Mouse (Mus musculus) heart, embryonic 14.5 days (tissue): ENCODE data around the gene Birc5. TPM values are rescaled to one million over a fixed set of nuclear protein-coding genes. Genes with fewer than 3 reads are reported as not detected.
A peak's percentile ranks its signal among the peaks of the same experiment; 100 is the strongest.
"Not testable (repeated sequence)": the region's sequence is repeated elsewhere in the genome, so short reads cannot be mapped to it uniquely, and the experiment has no call there.

ENCODE experiments used
- ATAC-seq: fragments of 200-750 bp; cut with Nextera tagmentation; 2 replicates; pipeline ENCODE4 v1.8.0; 2017; ENCODE audit warnings: low read depth, moderate TSS enrichment; ENCODE audit not compliant: insufficient number of reproducible peaks, insufficient read depth, low FRiP score
- H3K27ac ChIP-seq, 2 experiments: fragments of 200-500 bp in 1 of 2; fragments of 300-500 bp in 1 of 2; sonication (generic) in 1 of 2; replicated peaks in 1 of 2; 2 replicates each; pipeline ENCODE4 v1.5.1; 2012 to 2014; ENCODE audit warnings: low read depth in 2 of 2, low read length in 2 of 2, control low read depth in 1 of 2, mild to moderate bottlenecking in 1 of 2, mixed read lengths in 1 of 2; ENCODE audit not compliant: control insufficient read depth in 1 of 2, insufficient read depth in 1 of 2
- H3K27me3 ChIP-seq: fragments of 300-500 bp; sonication (generic); 2 replicates; pipeline ENCODE4 v1.6.1; 2014; ENCODE audit warnings: mild to moderate bottlenecking, low read length, control low read depth; ENCODE audit not compliant: control insufficient read depth, insufficient read depth
- H3K36me3 ChIP-seq: fragments of 300-500 bp; sonication (generic); 2 replicates; pipeline ENCODE4 v1.6.1; 2014; ENCODE audit warnings: mild to moderate bottlenecking, control low read depth, low read length, mixed read lengths; ENCODE audit not compliant: control insufficient read depth, insufficient read depth
- H3K4me1 ChIP-seq, 2 experiments: fragments of 200-500 bp in 1 of 2; fragments of 300-500 bp in 1 of 2; sonication (generic) in 1 of 2; 2 replicates each; pipeline ENCODE4 v1.6.1; 2012 to 2014; ENCODE audit warnings: low read length in 2 of 2, control low read depth in 1 of 2, mixed read lengths in 1 of 2; ENCODE audit not compliant: control insufficient read depth in 2 of 2, insufficient read depth in 2 of 2
- H3K4me2 ChIP-seq: fragments of 300-500 bp; sonication (generic); 2 replicates; pipeline ENCODE4 v1.6.1; 2014; ENCODE audit warnings: mild to moderate bottlenecking, low read length
- H3K4me3 ChIP-seq, 2 experiments: fragments of 200-500 bp in 1 of 2; fragments of 300-500 bp in 1 of 2; sonication (generic) in 1 of 2; 2 replicates each; pipeline ENCODE4 v1.5.1; 2012 to 2014; ENCODE audit warnings: low read length in 2 of 2, mild to moderate bottlenecking in 2 of 2, control low read depth in 1 of 2, low read depth in 1 of 2, moderate library complexity in 1 of 2; ENCODE audit not compliant: control insufficient read depth in 1 of 2, insufficient read depth in 1 of 2
- H3K9ac ChIP-seq: fragments of 300-500 bp; sonication (generic); 2 replicates; pipeline ENCODE4 v1.6.1; 2014; ENCODE audit warnings: mild to moderate bottlenecking, low read length
- H3K9me3 ChIP-seq: fragments of 300-500 bp; sonication (generic); 2 replicates; pipeline ENCODE4 v1.6.1; 2016; ENCODE audit warnings: low read length, control low read depth; ENCODE audit not compliant: control insufficient read depth
- WGBS: fragments of 180-500 bp; shearing (Covaris S2); extraction: QIAGEN DNeasy Blood & Tissue Kit; methylation state at CpG from one replicate; pipeline ENCODE4 v1.1.7; 2014; 5-methylcytosine and 5-hydroxymethylcytosine counted together
- polyA plus RNA-seq: library from polyadenylated mRNA; unstranded; fragments of >200 nt; fragmentation: Nextera tagmentation; extraction: Ambion mirVana; gene quantifications from 2 replicates; pipeline ENCODE4 v1.2.1, GENCODE M21; 2014

The Birc5 gene
- polyA plus RNA-seq, 1 experiment from 2014 or later, result 240 TPM

GRCm38 (mm10) chr11:117813867-117814266 is 35.2 kb upstream of the Birc5 start:
- H3K9ac ChIP-seq, result no peak overlapping the region
- H3K27me3 ChIP-seq, result no peaks in the 10 kb centered on the region
- H3K9me3 ChIP-seq, result no peaks in the 10 kb centered on the region
- H3K36me3 ChIP-seq, result peaks cover 68% of the 10 kb centered on the region
- H3K4me2 ChIP-seq, result no peak overlapping the region
- WGBS, result 67% methylated on average over 5 of the region's 5 CpGs
- H3K4me1 ChIP-seq, result peaks cover 14 to 29% of the 10 kb centered on the region in 2 experiments
- H3K27ac ChIP-seq, result no peak overlapping the region
- no peak for ATAC-seq
- no peak overlapping the region for H3K4me3 ChIP-seq

GRCm38 (mm10) chr11:117814704-117815366 is 34.2 kb upstream of the Birc5 start:
- no peak overlapping the region for H3K4me3 ChIP-seq
- no peak overlapping the region for H3K4me2 ChIP-seq
- WGBS, result 79% methylated on average over 6 of the region's 6 CpGs
- H3K27ac ChIP-seq, result 0 out of 4 replicates have a peak overlapping the region, but pooled peaks of 1 of the 2 experiments have one; percentile 22
- peaks cover 77% of the 10 kb centered on the region for H3K36me3 ChIP-seq
- H3K9me3 ChIP-seq, result no peaks in the 10 kb centered on the region
- ATAC-seq, result no peak
- peak overlapping the region; percentile 17; the same call in 1 of the 2 replicates for H3K9ac ChIP-seq
- H3K27me3 ChIP-seq, result no peaks in the 10 kb centered on the region
- H3K4me1 ChIP-seq, result peaks cover 17 to 32% of the 10 kb centered on the region in 2 experiments

DNA sequence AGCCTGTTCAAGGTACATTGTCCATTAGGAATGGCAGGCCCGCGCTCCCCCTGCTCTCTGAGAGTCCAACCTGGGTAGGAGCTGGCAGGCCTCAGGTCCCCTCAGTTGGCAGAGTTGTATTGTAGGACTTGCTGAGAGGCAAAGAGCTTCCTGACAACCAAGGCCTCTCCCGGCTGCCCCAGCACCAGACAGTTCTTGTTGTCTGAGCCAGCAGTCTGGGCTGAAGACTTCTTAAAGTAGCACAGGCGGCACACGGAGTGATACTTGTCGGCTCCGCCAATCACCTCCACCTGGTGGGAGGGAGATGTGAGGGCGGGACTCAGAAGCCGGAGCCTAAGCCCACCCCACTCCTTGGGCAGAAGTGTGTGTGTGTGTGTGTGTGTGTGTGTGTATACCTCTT is 33.2 kb upstream of the Birc5 start:
- not testable (repeated sequence) for H3K27ac ChIP-seq, H3K9me3 ChIP-seq, H3K27me3 ChIP-seq, H3K4me2 ChIP-seq, ATAC-seq, H3K4me3 ChIP-seq, H3K9ac ChIP-seq
- peaks cover 87% of the 10 kb centered on the region for H3K36me3 ChIP-seq
- peaks cover 17 to 35% of the 10 kb centered on the region in 2 experiments for H3K4me1 ChIP-seq
- WGBS, result 76% methylated on average over 9 of the region's 9 CpGs

DNA sequence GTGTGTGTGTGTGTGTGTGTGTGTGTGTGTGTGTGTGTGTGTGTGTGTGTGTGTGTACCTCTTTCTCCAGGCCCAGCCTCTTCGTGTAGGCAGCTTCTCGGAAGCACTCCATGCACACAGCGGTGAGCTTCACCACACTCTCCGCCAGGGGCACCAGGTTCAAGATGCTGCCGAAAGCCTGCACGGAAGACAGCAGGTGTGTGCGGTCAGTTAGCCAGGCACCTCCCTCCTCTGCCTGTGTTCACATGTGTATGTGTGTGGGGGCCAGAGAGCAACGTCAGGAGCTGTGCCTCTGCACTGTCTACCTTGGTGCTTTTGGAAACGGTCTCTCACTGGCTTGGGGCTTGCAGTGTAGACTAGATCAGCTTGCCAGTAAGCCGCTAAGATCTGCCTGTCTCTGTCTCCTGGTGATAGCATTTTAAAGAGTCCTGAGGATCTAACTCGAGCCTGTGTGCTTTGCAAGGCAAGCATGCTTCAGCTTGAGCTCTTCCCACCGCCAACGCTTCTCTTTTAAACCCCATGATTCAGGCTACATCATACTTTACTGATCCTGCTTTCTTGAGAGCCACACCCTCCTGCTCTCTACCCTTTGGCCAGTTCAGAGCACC is 32.6 kb upstream of the Birc5 start:
- whole genome bisulfite sequencing, result 86% methylated on average over 13 of the region's 13 CpGs
- H3K9ac ChIP-seq, result no peak overlapping the region
- no peak overlapping the region for H3K4me2 ChIP-seq
- no peaks in the 10 kb centered on the region for H3K9me3 ChIP-seq
- no peak overlapping the region for H3K27ac ChIP-seq
- ATAC-seq, result no peak
- H3K4me1 ChIP-seq, result peaks cover 17 to 29% of the 10 kb centered on the region in 2 experiments
- H3K36me3 ChIP-seq, result peaks cover 94% of the 10 kb centered on the region
- H3K4me3 ChIP-seq, result no peak overlapping the region
- no peaks in the 10 kb centered on the region for H3K27me3 ChIP-seq

DNA sequence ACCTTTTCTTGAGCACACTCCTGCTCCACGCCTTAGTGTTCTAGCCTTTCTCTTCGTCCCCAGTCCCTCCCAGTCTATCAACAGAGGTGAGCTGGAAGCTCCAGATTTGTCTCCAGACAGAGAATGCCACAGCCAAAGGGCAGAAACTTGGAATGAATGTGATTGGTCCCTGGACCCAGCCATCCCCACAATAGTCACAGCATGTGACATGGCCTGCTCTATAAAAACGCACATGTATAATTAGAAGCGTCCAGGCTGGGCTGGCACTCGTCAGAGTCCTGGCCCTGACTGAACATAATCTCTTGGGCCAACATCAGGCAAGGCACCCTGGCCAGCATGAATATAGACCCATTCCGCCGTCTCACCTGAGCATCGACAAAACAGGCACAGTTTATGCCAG is 30.0 kb upstream of the Birc5 start:
- Histone ChIP-seq H3K9ac (peak overlapping the region; percentile 53; the same call in 1 of the 2 replicates), H3K4me1 (peaks cover 29 to 49% of the 10 kb centered on the region in 2 experiments), H3K27me3 (no peaks in the 10 kb centered on the region), H3K4me3 (no peak overlapping the region), H3K9me3 (no peaks in the 10 kb centered on the region), H3K4me2 (peak overlapping the region; percentile 19; the same call in 1 of the 2 replicates), H3K36me3 (peaks cover 97% of the 10 kb centered on the region), H3K27ac (peak overlapping the region; percentile 77 to 89)
- ATAC-seq, result peak; percentile 69
- 50% methylated on average over 8 of the region's 8 CpGs for WGBS

- peaks cover 30 to 49% of the 10 kb centered on the region in 2 experiments for H3K4me1 ChIP-seq
- ATAC-seq, result no peak
- H3K4me3 ChIP-seq, result no peak overlapping the region
- H3K9ac ChIP-seq, result peak overlapping the region; percentile 53
- no peak overlapping the region for H3K4me2 ChIP-seq
- 93% methylated on average over 7 of the region's 7 CpGs for WGBS
- no peaks in the 10 kb centered on the region for H3K9me3 ChIP-seq
- H3K27ac ChIP-seq, result peak overlapping the region in 1 of 2 experiments; percentile 77; a peak in 2 of 4 replicates
- no peaks in the 10 kb centered on the region for H3K27me3 ChIP-seq
- peaks cover 88% of the 10 kb centered on the region for H3K36me3 ChIP-seq
Measured at GRCm38 (mm10) chr11:117820173-117820572, 28.9 kb upstream of the Birc5 start.

GRCm38 (mm10) chr11:117821868-117822267 is 27.2 kb upstream of the Birc5 start:
- Histone ChIP-seq H3K4me1 (peaks cover 38 to 63% of the 10 kb centered on the region in 2 experiments), H3K4me3 (no peak overlapping the region), H3K27me3 (no peaks in the 10 kb centered on the region), H3K27ac (no peak overlapping the region), H3K36me3 (peaks cover 72% of the 10 kb centered on the region), H3K9me3 (no peaks in the 10 kb centered on the region), H3K4me2 (no peak overlapping the region), H3K9ac (0 out of 2 replicates have a peak overlapping the region, but pooled peaks have one; percentile 54)
- WGBS, result 91% methylated on average over 9 of the region's 9 CpGs
- ATAC-seq, result no peak
